Mouse (Mus musculus) T-helper 1 cell (primary cell): ENCODE measurements around the gene Abcc1.

Experiments used
- in situ Hi-C: fragments of 300-600 bp; cut with MboI, MseI; formaldehyde crosslinking; loops from one replicate; pipeline ENCODE4 v1.15.1; 2025; ENCODE audit warnings: high pct_unique_total_duplicates

Gene Abcc1

DNA sequence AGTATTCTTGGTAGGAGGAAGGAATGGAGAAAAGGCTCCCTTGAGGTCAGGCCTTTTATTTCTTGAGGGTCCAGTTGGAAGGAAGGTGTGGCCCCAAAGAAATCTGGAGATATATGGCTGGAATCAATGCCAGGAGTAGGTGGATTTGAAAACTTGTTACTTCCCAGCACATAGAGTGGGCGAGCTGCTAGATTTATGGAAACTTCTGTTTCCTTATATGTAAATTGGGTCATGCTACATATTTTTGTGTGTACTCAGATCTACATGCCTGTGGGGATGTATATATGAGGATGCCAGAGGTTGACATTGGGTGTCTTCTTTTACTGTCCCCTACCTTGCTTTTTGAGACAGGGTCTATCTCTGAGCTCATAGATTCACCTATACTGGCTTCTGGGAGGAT lies 14.6 kb downstream of the Abcc1 start:
- in situ Hi-C loops = no loop called here

DNA sequence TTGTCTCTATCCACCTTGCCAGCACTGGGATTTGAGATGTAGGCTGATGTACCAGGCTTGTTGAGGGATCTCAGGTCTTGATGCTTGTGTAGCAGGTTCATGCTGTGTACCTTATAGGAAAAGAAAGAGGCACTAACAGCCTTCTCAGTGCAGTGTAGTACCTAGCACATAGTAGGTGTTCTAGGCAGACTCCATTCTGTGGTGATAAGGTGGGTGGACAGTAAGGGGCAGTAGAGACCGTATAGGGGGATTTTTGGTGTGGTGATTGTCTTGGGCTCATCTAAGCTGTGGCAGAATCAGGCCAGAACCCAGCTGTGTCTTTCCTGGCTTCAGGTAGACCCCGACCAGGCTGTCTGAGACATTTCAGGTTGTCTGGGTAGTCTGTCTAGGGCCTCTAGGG lies 15.0 kb downstream of the Abcc1 start:
- in situ Hi-C loops = no loop called here

GRCm38 (mm10) chr16:14377321-14377720 lies 16.0 kb downstream of the Abcc1 start:
- in situ Hi-C loops = no loop called here

GRCm38 (mm10) chr16:14378654-14379053 lies 17.3 kb downstream of the Abcc1 start:
- in situ Hi-C loops = no loop called here

GRCm38 (mm10) chr16:14379888-14380287 lies 18.5 kb downstream of the Abcc1 start:
- in situ Hi-C loops = no loop called here

- in situ Hi-C loops = no loop called here
Measured at GRCm38 (mm10) chr16:14381061-14381665, 19.8 kb downstream of the Abcc1 start.

DNA sequence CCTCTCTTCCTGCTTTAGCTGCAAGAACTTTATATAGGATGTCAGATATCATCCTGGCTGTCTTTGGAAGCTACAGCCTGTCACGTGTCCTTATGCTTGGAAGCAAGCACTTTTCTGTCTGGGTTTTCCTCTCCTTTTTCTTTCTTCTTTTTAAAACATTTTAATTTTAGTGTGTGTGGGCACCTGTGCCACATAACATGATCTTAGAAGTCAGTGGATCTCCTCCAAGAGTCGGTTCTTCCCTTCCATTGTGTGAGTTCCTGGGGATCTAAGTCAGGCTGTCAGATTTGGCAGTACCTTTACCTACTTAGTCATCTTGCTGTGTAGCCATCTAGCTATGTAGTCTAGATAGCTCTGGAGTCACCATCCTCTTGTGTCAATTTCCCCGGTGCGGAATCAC lies 37.9 kb downstream of the Abcc1 start:
- in situ Hi-C loops = no loop called here

DNA sequence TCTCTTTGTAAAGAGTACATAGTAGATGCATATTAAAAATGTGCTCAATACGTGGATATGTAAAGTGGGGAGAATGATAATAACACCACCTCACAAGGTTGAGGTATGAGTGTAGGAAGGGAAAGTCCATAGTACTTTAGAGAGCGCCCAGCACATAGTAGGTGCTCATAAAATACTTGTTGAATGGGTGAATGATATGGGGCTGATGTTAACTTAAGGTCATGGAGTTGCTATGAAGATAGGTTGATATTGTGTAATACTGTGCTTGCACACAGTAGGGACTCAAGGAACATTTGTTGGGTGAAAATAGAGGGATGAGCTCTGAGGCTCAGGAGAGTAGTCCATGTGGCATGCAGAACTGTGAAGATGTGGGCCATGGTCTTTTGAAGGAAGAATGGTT lies 42.1 kb downstream of the Abcc1 start:
- in situ Hi-C loops = no loop called here

GRCm38 (mm10) chr16:14405636-14406035 lies 44.3 kb downstream of the Abcc1 start:
- in situ Hi-C loops = no loop called here

- in situ Hi-C loops = no loop called here
Measured at GRCm38 (mm10) chr16:14409124-14409523, 47.8 kb downstream of the Abcc1 start.

DNA sequence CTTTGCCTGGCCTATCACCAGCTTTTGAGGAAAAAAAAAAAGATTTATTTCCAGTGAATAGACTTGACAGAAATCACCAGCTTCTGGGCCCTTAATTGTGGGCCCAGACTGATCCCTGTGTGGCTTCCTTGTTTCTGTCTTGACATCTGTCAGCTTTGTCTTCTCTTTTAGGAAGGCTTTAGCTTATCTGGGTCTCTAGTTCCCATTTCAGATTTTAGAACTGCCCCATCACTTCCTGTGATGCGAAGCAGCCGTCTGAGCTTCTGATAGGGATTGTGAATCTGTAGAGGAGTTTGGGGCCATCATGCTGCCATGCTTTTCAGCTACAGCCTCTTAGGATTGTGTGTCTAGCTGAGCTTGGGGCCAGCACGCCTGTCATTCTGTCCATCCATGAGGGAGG lies 48.4 kb downstream of the Abcc1 start:
- in situ Hi-C loops = no loop called here

DNA sequence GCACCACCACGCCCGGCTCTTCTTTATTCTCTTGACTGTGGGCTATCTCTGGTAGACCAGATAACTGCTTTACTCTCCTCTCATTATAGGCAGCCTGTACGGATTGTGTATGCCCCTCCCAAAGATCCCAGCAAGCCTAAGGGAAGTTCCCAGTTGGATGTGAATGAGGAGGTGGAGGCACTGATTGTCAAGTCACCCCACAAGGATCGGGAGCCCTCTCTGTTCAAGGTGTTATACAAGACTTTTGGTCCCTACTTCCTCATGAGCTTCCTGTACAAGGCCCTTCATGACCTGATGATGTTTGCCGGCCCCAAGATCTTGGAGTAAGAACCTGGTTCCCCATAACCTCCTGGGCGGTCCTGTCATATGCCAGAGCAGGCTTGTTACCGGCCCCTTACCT lies 49.3 kb downstream of the Abcc1 start:
- in situ Hi-C loops = no loop called here

DNA sequence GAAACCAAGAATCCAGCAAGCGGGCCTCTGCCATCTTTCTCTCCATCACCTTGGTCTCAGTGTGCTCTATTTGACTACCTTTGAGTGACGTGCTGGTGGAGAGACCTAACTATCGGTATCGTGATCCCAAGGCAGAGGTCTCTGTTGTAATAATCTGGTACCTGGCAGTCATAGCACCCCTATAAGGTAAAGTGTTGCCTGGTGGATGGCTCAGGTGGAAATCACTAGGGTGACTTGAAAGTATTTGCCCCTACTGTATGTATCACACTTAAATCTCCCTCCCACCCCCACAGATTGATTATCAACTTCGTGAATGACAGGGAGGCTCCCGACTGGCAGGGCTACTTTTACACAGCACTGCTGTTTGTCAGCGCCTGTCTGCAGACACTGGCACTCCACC lies 49.8 kb downstream of the Abcc1 start:
- in situ Hi-C loops = no loop called here

GRCm38 (mm10) chr16:14412551-14412950 lies 51.2 kb downstream of the Abcc1 start:
- in situ Hi-C loops = no loop called here

- in situ Hi-C loops = no loop called here
Measured at GRCm38 (mm10) chr16:14415206-14415605, 53.8 kb downstream of the Abcc1 start.

DNA sequence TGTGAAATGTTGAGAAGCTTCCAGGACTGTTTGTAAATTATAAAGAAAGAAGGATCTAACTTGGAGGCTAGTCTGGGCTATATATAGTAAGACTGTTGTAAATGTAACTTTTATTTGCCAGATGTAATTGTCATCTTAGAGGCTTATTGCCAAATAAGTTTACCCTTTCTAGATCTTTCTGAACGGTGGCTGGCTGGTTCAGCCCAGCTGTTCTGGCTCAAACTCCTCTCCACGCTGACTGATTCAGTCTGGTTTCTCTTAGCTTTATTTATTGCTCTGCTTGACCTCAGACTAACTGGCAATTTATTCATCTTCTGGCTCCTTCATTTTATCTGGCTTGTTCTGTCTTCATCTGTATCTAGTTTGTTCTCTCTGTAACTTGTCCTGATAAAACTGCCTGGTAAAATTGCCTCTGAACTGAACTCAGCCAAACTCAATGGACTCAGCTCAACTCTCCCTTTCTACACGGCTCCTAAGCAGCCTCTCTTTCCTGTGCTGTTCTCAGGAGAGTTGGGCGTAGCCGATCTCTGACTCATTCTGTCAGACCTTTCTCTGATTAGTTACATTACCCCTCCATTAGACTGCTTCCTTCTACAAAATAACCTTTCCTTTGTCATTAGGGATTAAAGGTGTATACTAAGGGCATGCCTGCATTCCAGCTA lies 55.7 kb downstream of the Abcc1 start:
- in situ Hi-C loops = no loop called here

- in situ Hi-C loops = no loop called here
Measured at GRCm38 (mm10) chr16:14420496-14421132, 59.3 kb downstream of the Abcc1 start.

DNA sequence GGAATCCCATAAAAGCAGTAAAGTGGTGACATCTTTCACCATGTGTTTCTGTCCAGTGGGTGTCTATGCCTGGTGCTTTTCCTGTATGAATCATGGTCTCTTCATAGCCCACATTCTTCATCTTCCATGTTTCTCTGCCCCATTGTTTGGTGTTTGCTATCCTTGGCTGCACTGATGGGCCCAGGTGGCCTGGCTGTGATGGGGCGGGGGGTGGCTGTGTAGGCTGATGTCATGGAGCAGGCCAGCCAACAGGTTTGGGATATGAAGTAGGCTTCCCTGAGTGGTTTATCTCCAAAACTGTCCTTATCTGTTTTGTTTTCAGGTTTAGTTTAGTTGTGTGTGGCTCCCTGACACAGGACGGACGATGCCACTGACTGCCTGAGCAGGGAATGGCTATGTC lies 60.7 kb downstream of the Abcc1 start:
- in situ Hi-C loops = no loop called here

- in situ Hi-C loops = no loop called here
Measured at GRCm38 (mm10) chr16:14429371-14429770, 68.0 kb downstream of the Abcc1 start.

- in situ Hi-C loops = no loop called here
Measured at GRCm38 (mm10) chr16:14432996-14433395, 71.6 kb downstream of the Abcc1 start.

DNA sequence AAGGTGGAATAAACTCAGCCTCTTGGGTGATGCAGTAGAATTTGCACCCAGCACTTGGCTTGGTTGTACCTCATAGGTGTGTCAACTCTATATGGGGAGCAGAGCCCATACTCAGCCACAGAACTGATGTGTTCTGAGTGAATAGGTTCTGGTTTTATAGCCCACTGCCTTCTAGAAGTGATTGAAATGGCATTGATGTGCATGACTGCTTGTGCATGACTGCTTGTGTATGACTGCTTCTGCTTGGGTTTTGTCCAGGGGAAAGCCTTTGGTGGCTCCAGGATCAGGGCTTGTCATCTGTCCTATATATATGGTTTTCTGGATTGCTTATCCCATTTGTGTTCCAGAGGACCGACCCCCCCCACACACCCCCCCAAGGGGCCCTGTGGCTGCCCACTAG lies 74.2 kb downstream of the Abcc1 start:
- in situ Hi-C loops = no loop called here

GRCm38 (mm10) chr16:14437446-14437982 lies 76.2 kb downstream of the Abcc1 start:
- in situ Hi-C loops = no loop called here

- in situ Hi-C loops = no loop called here
Measured at GRCm38 (mm10) chr16:14438561-14438960, 77.2 kb downstream of the Abcc1 start.
